Mouse (Mus musculus): ENCODE results near the gene Gm11099. TPM values are rescaled to one million over a fixed set of nuclear protein-coding genes. Genes with fewer than 3 reads are reported as not detected.
A peak's percentile ranks its signal among the peaks of the same experiment; 100 is the strongest.

Gm11099 gene
- total and polyA plus RNA-seq, 2 experiments: not detected

DNA sequence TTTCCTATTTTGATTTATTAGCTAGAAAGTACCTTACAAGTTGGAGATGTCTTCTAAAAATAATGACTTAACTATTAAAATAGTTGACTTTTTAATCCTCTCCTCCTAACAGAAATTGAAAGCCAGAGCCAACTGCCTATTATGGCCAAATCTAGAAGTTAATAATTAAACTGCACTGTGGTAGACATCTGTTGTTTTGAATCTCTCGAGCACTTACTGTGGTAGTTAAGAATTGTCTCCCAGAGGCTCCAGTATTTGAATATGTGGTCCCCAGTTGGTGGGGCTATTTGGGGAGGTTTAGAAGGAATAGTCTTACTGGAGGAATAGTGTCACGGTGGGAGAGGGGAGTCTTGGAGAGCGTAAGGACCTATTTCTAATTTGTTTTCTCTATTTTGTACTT lies 18.2 kb upstream of the Gm11099 start:
- DNase-seq (ENCODE audit: extremely low read depth, low read depth, low spot score): peak; percentile 85
- H3K27ac ChIP-seq (replicated peaks; ENCODE audit: insufficient read depth, low read depth, low read length): 0 out of 2 replicates have a peak overlapping the region, but pooled peaks have one; percentile 31
- H3K4me1 ChIP-seq (ENCODE audit: control insufficient read depth, insufficient read depth, low read length): peaks cover 4% of the 10 kb centered on the region; the same call in 1 of the 2 replicates
- H3K9ac ChIP-seq (ENCODE audit: low read depth, low read length): no peak overlapping the region
- no peaks in the 10 kb centered on the region for H3K27me3 ChIP-seq (ENCODE audit: control insufficient read depth, insufficient read depth, low read length)
- H3K4me3 ChIP-seq (ENCODE audit: insufficient read depth, low read depth, low read length): no peak overlapping the region
- H3K36me3 ChIP-seq (ENCODE audit: control insufficient read depth, insufficient read depth, low read length): no peaks in the 10 kb centered on the region
- TF ChIP-seq CTCF (IDR thresholded peaks at IDR 0.05; ENCODE audit: low read depth, low read length) (no peak), POLR2A (IDR thresholded peaks at IDR 0.05; ENCODE audit: extremely low read depth, insufficient read depth, low read length) (no peak)
- no peaks in the 10 kb centered on the region; the same call in 1 of the 2 replicates for H3K79me2 ChIP-seq (ENCODE audit: control insufficient read depth, insufficient read depth, low read length)
- 56% methylated on average over 3 of the region's 3 CpGs for WGBS

DNA sequence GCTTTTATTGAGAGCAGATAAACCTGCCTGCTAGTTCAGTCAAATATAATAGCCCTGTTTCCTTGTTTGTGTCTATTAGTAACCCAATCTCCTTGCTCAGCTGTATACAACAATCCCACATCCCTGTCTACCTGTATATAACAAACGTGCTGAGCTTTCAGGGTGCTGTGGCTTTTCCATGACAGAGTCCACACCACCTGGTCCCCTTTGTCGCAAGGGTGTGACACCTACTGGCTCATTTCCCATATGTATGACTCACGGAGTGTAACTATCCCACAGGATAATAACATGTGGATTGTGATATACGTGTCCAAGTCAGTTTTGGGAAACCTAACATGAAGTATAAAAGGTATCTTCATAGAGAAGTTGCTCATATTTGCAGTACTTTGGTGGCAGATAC lies 16.8 kb upstream of the Gm11099 start:
- TF ChIP-seq POLR2A (IDR thresholded peaks at IDR 0.05; ENCODE audit: extremely low read depth, insufficient read depth, low read length) (no peak), CTCF (IDR thresholded peaks at IDR 0.05; ENCODE audit: low read depth, low read length) (no peak)
- Histone ChIP-seq H3K27ac (replicated peaks; ENCODE audit: insufficient read depth, low read depth, low read length) (no peak overlapping the region), H3K79me2 (ENCODE audit: control insufficient read depth, insufficient read depth, low read length) (no peaks in the 10 kb centered on the region; the same call in 1 of the 2 replicates), H3K4me1 (ENCODE audit: control insufficient read depth, insufficient read depth, low read length) (peaks cover 4% of the 10 kb centered on the region; the same call in 1 of the 2 replicates), H3K9ac (ENCODE audit: low read depth, low read length) (no peak overlapping the region), H3K36me3 (ENCODE audit: control insufficient read depth, insufficient read depth, low read length) (no peaks in the 10 kb centered on the region), H3K27me3 (ENCODE audit: control insufficient read depth, insufficient read depth, low read length) (no peaks in the 10 kb centered on the region), H3K4me3 (ENCODE audit: insufficient read depth, low read depth, low read length) (no peak overlapping the region)
- 88% methylated on average over 4 of the region's 4 CpGs for WGBS
- DNase-seq (ENCODE audit: extremely low read depth, low read depth, low spot score): no peak

DNA sequence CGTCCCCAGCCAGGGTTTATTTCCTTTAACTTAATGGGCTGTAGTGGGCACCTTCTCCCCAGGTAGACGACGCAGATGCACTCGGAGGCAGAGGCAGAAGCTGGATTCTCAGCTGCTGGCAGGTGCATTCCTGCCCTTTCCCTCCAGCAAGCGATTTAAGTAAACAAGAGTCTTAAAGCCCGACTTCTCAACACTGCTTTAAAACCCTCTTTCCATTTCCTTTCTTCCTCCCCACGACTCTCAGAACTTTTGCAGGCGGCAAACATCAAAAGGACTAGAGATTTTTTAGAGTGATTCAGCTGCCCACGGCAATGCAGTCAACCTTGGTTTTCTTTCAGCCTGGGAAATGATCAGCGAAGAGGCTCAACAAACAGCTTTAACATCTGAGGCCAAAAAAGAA lies 14.7 kb upstream of the Gm11099 start:
- peaks cover 2% of the 10 kb centered on the region; the same call in 1 of the 2 replicates for H3K4me1 ChIP-seq (ENCODE audit: control insufficient read depth, insufficient read depth, low read length)
- no peaks in the 10 kb centered on the region for H3K79me2 ChIP-seq (ENCODE audit: control insufficient read depth, insufficient read depth, low read length)
- no peak overlapping the region for H3K4me3 ChIP-seq (ENCODE audit: insufficient read depth, low read depth, low read length)
- no peak for DNase-seq (ENCODE audit: extremely low read depth, low read depth, low spot score)
- H3K27me3 ChIP-seq (ENCODE audit: control insufficient read depth, insufficient read depth, low read length): no peaks in the 10 kb centered on the region
- no peak overlapping the region for H3K9ac ChIP-seq (ENCODE audit: low read depth, low read length)
- TF ChIP-seq CTCF (IDR thresholded peaks at IDR 0.05; ENCODE audit: low read depth, low read length) (no peak), POLR2A (IDR thresholded peaks at IDR 0.05; ENCODE audit: extremely low read depth, insufficient read depth, low read length) (no peak)
- 33% methylated on average over 10 of the region's 10 CpGs for WGBS
- H3K36me3 ChIP-seq (ENCODE audit: control insufficient read depth, insufficient read depth, low read length): no peaks in the 10 kb centered on the region
- H3K27ac ChIP-seq (replicated peaks; ENCODE audit: insufficient read depth, low read depth, low read length): no peak overlapping the region

DNA sequence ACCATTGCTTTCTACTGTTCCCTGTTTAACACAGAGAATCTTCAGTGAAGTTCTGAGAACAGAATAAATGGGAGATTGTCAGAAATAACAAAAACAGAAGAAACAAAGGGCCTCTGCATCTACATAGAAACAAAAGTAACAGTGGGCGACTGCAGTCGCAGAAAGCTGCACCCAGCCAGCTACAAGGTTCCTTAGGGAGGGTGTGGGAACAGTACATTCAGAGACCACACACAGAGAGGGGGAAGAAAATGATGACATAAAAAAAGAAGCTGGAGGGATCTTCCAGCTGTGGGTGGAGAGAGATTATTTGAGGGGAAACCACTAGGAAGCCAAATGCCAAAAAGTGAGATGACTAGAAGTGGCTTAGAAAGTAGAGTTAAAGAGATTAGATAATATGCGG lies 20.6 kb downstream of the Gm11099 start:
- Histone ChIP-seq H3K27ac (replicated peaks; ENCODE audit: insufficient read depth, low read depth, low read length) (no peak overlapping the region), H3K9ac (ENCODE audit: low read depth, low read length) (no peak overlapping the region), H3K27me3 (ENCODE audit: control insufficient read depth, insufficient read depth, low read length) (no peaks in the 10 kb centered on the region), H3K36me3 (ENCODE audit: control insufficient read depth, insufficient read depth, low read length) (no peaks in the 10 kb centered on the region), H3K4me3 (ENCODE audit: insufficient read depth, low read depth, low read length) (no peak overlapping the region), H3K79me2 (ENCODE audit: control insufficient read depth, insufficient read depth, low read length) (no peaks in the 10 kb centered on the region), H3K4me1 (ENCODE audit: control insufficient read depth, insufficient read depth, low read length) (no peaks in the 10 kb centered on the region)
- TF ChIP-seq POLR2A (IDR thresholded peaks at IDR 0.05; ENCODE audit: extremely low read depth, insufficient read depth, low read length) (no peak), CTCF (IDR thresholded peaks at IDR 0.05; ENCODE audit: low read depth, low read length) (no peak)
- DNase-seq (ENCODE audit: extremely low read depth, low read depth, low spot score): no peak
- WGBS: 80% methylated on average over 3 of the region's 3 CpGs

DNA sequence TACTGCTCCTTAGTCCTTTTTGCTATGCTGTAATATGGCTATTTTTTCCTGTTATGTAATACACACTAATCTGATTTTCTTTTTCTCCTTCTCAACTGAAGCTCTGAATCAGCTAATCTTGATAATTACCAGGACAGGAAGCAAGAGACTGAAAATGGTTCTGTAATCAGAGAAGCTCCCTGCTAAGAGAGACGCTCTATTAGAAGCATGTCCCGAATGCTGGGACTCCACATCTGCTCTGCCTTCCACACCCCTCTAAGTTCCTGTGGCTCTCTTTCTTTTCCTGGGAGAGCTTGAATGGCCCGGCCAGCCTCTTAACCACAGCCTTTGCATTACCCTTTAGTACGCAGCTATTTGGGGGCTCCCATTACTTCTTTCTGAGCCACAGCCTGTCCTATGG lies 45.8 kb downstream of the Gm11099 start:
- Histone ChIP-seq H3K27me3 (ENCODE audit: control insufficient read depth, insufficient read depth, low read length) (no peaks in the 10 kb centered on the region), H3K4me1 (ENCODE audit: control insufficient read depth, insufficient read depth, low read length) (no peaks in the 10 kb centered on the region), H3K27ac (replicated peaks; ENCODE audit: insufficient read depth, low read depth, low read length) (no peak overlapping the region), H3K4me3 (ENCODE audit: insufficient read depth, low read depth, low read length) (no peak overlapping the region), H3K9ac (ENCODE audit: low read depth, low read length) (no peak overlapping the region), H3K79me2 (ENCODE audit: control insufficient read depth, insufficient read depth, low read length) (no peaks in the 10 kb centered on the region), H3K36me3 (ENCODE audit: control insufficient read depth, insufficient read depth, low read length) (no peaks in the 10 kb centered on the region)
- no peak for DNase-seq (ENCODE audit: extremely low read depth, low read depth, low spot score)
- WGBS: 74% methylated on average over 4 of the region's 4 CpGs
- TF ChIP-seq POLR2A (IDR thresholded peaks at IDR 0.05; ENCODE audit: extremely low read depth, insufficient read depth, low read length): no peak
- no peak for TF ChIP-seq CTCF (IDR thresholded peaks at IDR 0.05; ENCODE audit: low read depth, low read length)

DNA sequence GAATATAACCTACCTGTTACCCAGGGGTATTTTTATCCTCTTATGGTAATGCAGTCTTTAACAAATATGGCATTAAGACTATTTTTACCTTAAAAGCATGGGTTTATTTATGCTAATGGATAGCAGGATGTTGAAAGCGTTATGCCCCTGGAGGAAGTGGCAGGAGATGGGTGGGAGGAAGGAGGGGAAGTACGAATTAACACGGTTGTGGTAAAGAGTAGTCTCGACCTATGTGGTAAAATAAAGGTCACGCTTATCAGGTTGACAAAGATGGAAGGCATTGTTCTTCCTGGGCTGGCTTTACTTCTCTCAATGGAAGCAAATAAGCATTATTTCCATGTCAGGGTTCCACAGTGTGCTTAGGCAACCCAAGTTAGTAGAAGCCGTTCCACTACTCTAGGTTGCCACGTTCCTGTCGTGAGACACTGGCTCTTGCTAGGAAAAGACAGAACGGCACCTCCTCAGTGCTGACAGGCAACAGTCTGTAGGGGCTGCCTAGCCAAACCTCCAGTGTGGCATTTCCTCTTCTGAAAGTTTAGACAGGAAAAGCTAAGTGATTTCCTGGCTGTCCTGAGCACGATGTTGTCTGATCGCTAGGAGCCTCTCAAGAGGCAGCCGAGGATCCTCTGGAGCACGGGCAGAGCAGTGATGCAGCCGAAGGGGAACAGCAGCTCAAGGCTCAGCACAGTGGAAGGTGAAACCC lies 47.7 kb downstream of the Gm11099 start:
- Histone ChIP-seq H3K79me2 (ENCODE audit: control insufficient read depth, insufficient read depth, low read length) (no peaks in the 10 kb centered on the region), H3K4me1 (ENCODE audit: control insufficient read depth, insufficient read depth, low read length) (no peaks in the 10 kb centered on the region), H3K9ac (ENCODE audit: low read depth, low read length) (no peak overlapping the region), H3K4me3 (ENCODE audit: insufficient read depth, low read depth, low read length) (no peak overlapping the region), H3K27ac (replicated peaks; ENCODE audit: insufficient read depth, low read depth, low read length) (no peak overlapping the region), H3K27me3 (ENCODE audit: control insufficient read depth, insufficient read depth, low read length) (no peaks in the 10 kb centered on the region), H3K36me3 (ENCODE audit: control insufficient read depth, insufficient read depth, low read length) (no peaks in the 10 kb centered on the region)
- 50% methylated on average over 14 of the region's 14 CpGs for WGBS
- TF ChIP-seq CTCF (IDR thresholded peaks at IDR 0.05; ENCODE audit: low read depth, low read length) (no peak), POLR2A (IDR thresholded peaks at IDR 0.05; ENCODE audit: extremely low read depth, insufficient read depth, low read length) (no peak)
- no peak for DNase-seq (ENCODE audit: extremely low read depth, low read depth, low spot score)

Measured in liver, adult 2 months (tissue).